Mouse (Mus musculus): Measurements from ENCODE around the gene Fam78b. TPM values are rescaled to one million over a fixed set of nuclear protein-coding genes. Genes with fewer than 3 reads are reported as not detected.

Gene Fam78b
- total RNA-seq, 2 experiments from 2014 or later: 3.0 to 3.8 TPM

- no peak for DNase-seq (ENCODE audit: low spot score in 2 of 2)
Measured at GRCm38 (mm10) chr1:167024961-167025360, 23.7 kb downstream of the Fam78b start.

- DNase-seq (ENCODE audit: low spot score in 2 of 2): no peak
Measured at GRCm38 (mm10) chr1:167032046-167032648, 30.9 kb downstream of the Fam78b start.

- DNase-seq (ENCODE audit: low spot score in 2 of 2): no peak
Measured at GRCm38 (mm10) chr1:167034435-167034834, 33.2 kb downstream of the Fam78b start.

- DNase-seq (ENCODE audit: low spot score in 2 of 2): no peak
Measured at GRCm38 (mm10) chr1:167042558-167042957, 41.3 kb downstream of the Fam78b start.

GRCm38 (mm10) chr1:167046169-167046927 is 45.1 kb downstream of the Fam78b start:
- DNase-seq (ENCODE audit: low spot score in 2 of 2): no peak

GRCm38 (mm10) chr1:167050859-167051258 is 49.6 kb downstream of the Fam78b start:
- no peak for DNase-seq (ENCODE audit: low spot score in 2 of 2)

- DNase-seq (ENCODE audit: low spot score in 2 of 2): no peak
Measured at GRCm38 (mm10) chr1:167054029-167054428, 52.8 kb downstream of the Fam78b start.

GRCm38 (mm10) chr1:167057543-167057942 is 56.3 kb downstream of the Fam78b start:
- DNase-seq (ENCODE audit: low spot score in 2 of 2): no peak

GRCm38 (mm10) chr1:167059550-167060285 is 58.5 kb downstream of the Fam78b start:
- DNase-seq (ENCODE audit: low spot score in 2 of 2): no peak

- DNase-seq (ENCODE audit: low spot score in 2 of 2): no peak
Measured at GRCm38 (mm10) chr1:167063971-167064370, 62.8 kb downstream of the Fam78b start.

- DNase-seq (ENCODE audit: low spot score in 2 of 2): no peak
Measured at GRCm38 (mm10) chr1:167065541-167065940, 64.3 kb downstream of the Fam78b start.

GRCm38 (mm10) chr1:167065986-167066385 is 64.8 kb downstream of the Fam78b start:
- no peak for DNase-seq (ENCODE audit: low spot score in 2 of 2)

- no peak for DNase-seq (ENCODE audit: low spot score in 2 of 2)
Measured at GRCm38 (mm10) chr1:167066933-167067341, 65.7 kb downstream of the Fam78b start.

GRCm38 (mm10) chr1:167069741-167070140 is 68.5 kb downstream of the Fam78b start:
- DNase-seq (ENCODE audit: low spot score in 2 of 2): no peak

- no peak for DNase-seq (ENCODE audit: low spot score in 2 of 2)
Measured at GRCm38 (mm10) chr1:167070306-167070705, 69.1 kb downstream of the Fam78b start.

- no peak for DNase-seq (ENCODE audit: low spot score in 2 of 2)
Measured at GRCm38 (mm10) chr1:167075726-167076125, 74.5 kb downstream of the Fam78b start.

- DNase-seq (ENCODE audit: low spot score in 2 of 2): no peak
Measured at GRCm38 (mm10) chr1:167079476-167079875, 78.3 kb downstream of the Fam78b start.

GRCm38 (mm10) chr1:167081946-167082345 is 80.7 kb downstream of the Fam78b start:
- DNase-seq (ENCODE audit: low spot score in 2 of 2): no peak

- no peak for DNase-seq (ENCODE audit: low spot score in 2 of 2)
Measured at GRCm38 (mm10) chr1:167082506-167083100, 81.4 kb downstream of the Fam78b start.

- DNase-seq (ENCODE audit: low spot score in 2 of 2): no peak
Measured at GRCm38 (mm10) chr1:167083181-167083580, 82.0 kb downstream of the Fam78b start.

GRCm38 (mm10) chr1:167084330-167084729 is 83.1 kb downstream of the Fam78b start:
- DNase-seq (ENCODE audit: low spot score in 2 of 2): no peak

- no peak for DNase-seq (ENCODE audit: low spot score in 2 of 2)
Measured at GRCm38 (mm10) chr1:167085461-167085860, 84.2 kb downstream of the Fam78b start.
